Mouse (Mus musculus): ENCODE measurements at regions not wholly inside any gene's neighbourhood (a gene's known extent, or its start where the extent isn't known, plus 50 kb on each side); places are given as distances from the start of the nearest gene placed in this dataset.

DNA sequence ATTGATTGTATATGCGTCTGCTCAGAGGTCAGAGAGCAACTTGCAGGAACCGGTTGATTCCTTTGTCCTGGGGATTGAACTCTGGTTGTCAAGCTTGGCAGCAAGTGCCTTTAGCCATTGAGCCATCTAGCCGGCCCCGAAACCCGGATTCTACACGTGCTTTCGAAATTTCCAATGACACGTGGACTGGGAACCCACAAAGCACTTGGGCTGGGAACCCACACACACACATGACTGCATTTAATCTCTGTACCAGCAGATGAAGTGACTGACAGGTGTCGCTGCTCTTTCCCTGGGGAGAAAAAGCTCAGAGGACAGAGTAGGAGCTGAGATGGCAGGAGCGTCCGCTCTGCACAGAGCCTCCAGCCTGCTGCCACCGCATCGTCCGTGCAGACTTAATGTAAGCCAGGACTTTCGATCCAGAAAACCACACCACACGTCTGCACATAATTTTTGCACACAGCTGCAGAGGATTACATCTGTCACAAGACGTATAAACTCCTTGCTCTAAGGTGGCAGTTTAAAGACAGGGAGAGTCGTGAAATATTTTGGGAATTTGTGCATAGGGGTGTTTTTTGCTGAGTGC, 129.4 kb upstream of the Zfp217 start:
- no peaks in the 10 kb centered on the region for H3K9me3 ChIP-seq
- peak overlapping the region; percentile 57 for H3K27ac ChIP-seq
- H3K4me3 ChIP-seq, result no peak overlapping the region
- WGBS, result 36% methylated on average over 18 of the region's 18 CpGs
- no peak for ATAC-seq (ENCODE audit: insufficient number of reproducible peaks, insufficient read depth, low FRiP score, low TSS enrichment, low read depth)
- no peak overlapping the region for H3K9ac ChIP-seq
- no peaks in the 10 kb centered on the region for H3K27me3 ChIP-seq
- H3K4me1 ChIP-seq, result peaks cover 15% of the 10 kb centered on the region
- H3K4me2 ChIP-seq, result no peak overlapping the region; the same call in 1 of the 2 replicates
- H3K36me3 ChIP-seq, result no peaks in the 10 kb centered on the region

DNA sequence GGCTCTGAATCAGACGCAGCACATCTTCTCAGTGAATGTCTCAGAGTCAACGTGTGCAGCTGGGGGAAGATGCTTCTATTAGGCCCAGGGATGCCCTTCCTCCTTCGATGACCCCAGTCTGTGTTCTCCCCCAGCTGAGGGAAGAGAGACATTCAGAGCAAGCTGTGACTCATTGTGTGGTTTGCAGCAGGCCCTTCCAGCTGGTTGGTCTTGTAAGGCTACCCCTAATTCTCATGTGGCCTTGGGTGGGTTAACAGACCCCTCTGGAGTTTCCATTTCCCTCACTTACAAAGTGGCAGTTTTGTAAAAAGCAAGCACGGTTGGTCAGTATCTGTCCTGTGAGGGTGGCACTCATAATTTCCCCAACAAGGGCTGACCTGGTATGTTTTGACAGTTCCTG, 127.8 kb upstream of the Zfp217 start:
- Histone ChIP-seq H3K36me3 (no peaks in the 10 kb centered on the region), H3K4me3 (no peak overlapping the region), H3K9ac (no peak overlapping the region), H3K27ac (no peak overlapping the region), H3K27me3 (no peaks in the 10 kb centered on the region), H3K4me2 (no peak overlapping the region), H3K4me1 (peaks cover 15% of the 10 kb centered on the region), H3K9me3 (peaks cover 6% of the 10 kb centered on the region; the same call in 1 of the 2 replicates)
- WGBS, result 63% methylated on average over 4 of the region's 4 CpGs
- ATAC-seq (ENCODE audit: insufficient number of reproducible peaks, insufficient read depth, low FRiP score, low TSS enrichment, low read depth), result no peak

DNA sequence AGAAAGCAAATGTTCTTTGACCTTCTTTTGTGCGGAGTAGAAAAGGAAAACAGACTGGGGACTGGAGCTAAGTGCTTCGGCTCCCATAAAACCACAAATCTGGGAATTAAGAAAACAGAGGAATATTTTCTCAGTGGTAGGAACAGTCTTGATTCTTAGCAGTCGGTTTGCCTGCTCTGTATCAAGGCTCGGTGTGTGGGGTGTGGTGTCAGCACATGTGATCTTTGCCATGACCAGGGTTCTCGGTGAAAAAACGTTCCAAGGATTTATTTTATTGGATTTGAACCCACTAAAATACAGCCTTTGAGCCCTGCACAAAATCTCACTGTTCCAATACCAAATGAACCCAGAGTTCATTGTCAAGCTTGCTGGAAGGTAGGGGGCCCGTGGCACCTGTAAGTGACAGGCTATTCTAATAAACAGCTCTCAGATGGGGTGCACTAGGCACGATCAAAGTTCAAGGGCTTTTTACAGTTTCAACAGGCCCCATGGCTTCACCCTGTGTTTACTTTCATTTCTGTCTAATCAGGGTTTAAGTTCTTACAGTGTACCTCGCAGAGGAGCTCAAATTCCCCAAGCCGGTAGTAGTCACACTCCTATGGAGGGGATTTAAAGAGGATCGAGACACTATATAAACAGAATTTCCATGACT, 122.1 kb upstream of the Zfp217 start:
- 51% methylated on average over 11 of the region's 11 CpGs for WGBS

DNA sequence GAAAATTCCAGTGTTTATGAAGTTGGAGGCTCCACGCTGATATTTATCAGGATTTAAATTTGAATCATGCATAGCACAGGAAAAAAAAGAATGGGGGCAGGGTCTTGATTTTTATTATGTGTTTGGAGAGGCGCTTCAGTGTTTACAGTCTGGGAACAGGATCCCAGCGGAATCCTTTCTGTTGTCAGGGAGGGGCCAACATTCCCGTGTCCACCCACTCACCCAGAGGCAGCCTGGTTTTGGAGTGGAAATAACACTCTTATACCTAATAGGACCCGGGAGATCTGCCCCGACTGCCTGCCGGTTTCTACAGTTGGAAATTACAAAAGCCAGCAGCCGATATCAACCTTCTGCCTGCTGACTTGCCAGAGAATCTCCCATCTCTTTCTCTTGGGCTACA, 120.2 kb upstream of the Zfp217 start:
- Histone ChIP-seq H3K4me2 (peak overlapping the region; percentile 35), H3K9me3 (peaks cover 6% of the 10 kb centered on the region; the same call in 1 of the 2 replicates), H3K36me3 (no peaks in the 10 kb centered on the region), H3K27me3 (no peaks in the 10 kb centered on the region), H3K4me1 (peaks cover 37% of the 10 kb centered on the region), H3K27ac (peak overlapping the region; percentile 39), H3K9ac (0 out of 2 replicates have a peak overlapping the region, but pooled peaks have one; percentile 16), H3K4me3 (no peak overlapping the region)
- ATAC-seq (ENCODE audit: insufficient number of reproducible peaks, insufficient read depth, low FRiP score, low TSS enrichment, low read depth), result no peak
- WGBS, result 26% methylated on average over 8 of the region's 8 CpGs

More for the DNA sequence above, 122.1 kb upstream of the Zfp217 start:
- no peak for ATAC-seq (ENCODE audit: insufficient number of reproducible peaks, insufficient read depth, low FRiP score, low TSS enrichment, low read depth)
- Histone ChIP-seq H3K27me3 (no peaks in the 10 kb centered on the region), H3K9ac (no peak overlapping the region), H3K4me3 (no peak overlapping the region), H3K9me3 (peaks cover 6% of the 10 kb centered on the region; the same call in 1 of the 2 replicates), H3K36me3 (no peaks in the 10 kb centered on the region), H3K4me2 (no peak overlapping the region), H3K4me1 (peaks cover 37% of the 10 kb centered on the region), H3K27ac (0 out of 2 replicates have a peak overlapping the region, but pooled peaks have one; percentile 33)

DNA sequence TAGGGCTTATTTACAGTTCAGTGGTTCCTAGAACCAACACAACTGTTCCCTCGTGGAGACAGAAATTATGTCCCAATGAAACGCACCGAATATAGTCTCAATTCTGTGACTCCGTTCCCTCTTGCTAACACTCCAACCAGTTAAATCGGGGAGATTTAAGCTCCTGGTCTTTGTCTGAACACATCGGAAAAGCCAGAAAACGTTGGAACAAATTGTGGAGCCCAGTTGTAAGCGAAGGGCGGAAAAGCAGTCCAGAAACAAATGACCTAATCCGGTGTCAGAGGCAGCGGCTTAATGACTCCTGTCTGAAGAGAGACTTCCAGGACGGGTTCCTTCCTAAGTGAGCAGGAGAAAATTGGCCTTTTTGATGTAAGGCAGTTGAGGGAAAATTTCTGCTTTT, 119.2 kb upstream of the Zfp217 start:
- 8% methylated on average over 12 of the region's 12 CpGs for WGBS
- no peak for ATAC-seq (ENCODE audit: insufficient number of reproducible peaks, insufficient read depth, low FRiP score, low TSS enrichment, low read depth)
- Histone ChIP-seq H3K9ac (peak overlapping the region; percentile 41), H3K9me3 (peaks cover 6% of the 10 kb centered on the region; the same call in 1 of the 2 replicates), H3K27ac (peak overlapping the region; percentile 80), H3K4me2 (peak overlapping the region; percentile 55), H3K4me3 (peak overlapping the region; percentile 30), H3K36me3 (no peaks in the 10 kb centered on the region), H3K27me3 (no peaks in the 10 kb centered on the region), H3K4me1 (peaks cover 37% of the 10 kb centered on the region)

DNA sequence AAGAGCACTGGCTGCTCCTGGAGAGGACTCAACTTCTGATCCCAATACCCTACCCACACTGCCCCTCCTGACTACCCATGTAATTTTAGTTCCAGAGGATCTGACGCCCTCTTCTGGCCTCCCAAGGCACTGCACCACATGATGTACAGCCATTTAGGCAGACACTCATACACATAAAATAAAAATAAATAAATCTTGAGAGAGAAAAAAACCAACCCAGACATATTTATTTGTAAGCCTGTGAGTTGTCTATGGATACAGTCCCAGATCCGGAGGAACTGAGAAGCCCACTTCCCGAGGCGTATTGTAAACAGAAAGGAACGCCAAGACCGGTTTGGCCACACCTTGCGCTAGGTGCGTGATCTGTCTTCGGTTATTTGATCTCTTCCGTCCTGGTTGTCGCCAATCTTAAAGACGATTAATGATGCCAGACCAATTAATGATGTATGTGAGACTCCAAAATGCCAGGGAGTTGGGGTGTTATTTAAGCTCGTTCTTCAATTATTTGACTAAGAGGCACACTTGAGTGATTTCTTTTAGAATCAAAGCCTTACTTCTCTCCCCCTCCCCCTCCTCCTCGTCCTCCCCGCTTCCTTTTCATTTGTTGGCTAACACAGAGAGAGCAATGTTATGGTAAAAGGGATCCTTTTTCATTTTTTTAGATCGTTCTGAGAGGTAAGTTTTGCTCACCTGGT, 118.7 kb upstream of the Zfp217 start:
- ATAC-seq (ENCODE audit: insufficient number of reproducible peaks, insufficient read depth, low FRiP score, low TSS enrichment, low read depth), result no peak
- H3K4me3 ChIP-seq, result peak overlapping the region; percentile 30
- 14% methylated on average over 16 of the region's 16 CpGs for WGBS

DNA sequence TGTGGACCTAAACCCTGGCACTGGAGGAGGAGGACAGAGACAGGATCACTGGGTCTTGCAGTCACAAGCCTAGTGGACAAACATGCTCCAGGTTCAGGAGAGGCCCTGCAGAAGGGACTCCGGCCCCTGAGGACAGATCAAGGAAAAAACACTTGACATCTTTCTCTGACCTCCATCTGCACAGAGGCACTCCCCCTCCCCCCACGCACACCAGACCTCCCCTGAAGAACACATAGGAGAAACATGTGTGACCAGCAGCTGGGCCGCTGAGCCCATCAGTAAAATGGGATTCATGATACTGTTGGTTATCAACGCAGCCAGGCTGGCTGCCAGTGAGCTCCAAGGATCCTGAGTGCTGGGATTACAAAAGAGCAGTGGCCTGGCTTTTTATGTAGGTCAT, 115.7 kb upstream of the Zfp217 start:
- H3K27ac ChIP-seq, result no peak overlapping the region
- H3K9ac ChIP-seq, result no peak overlapping the region
- no peaks in the 10 kb centered on the region for H3K9me3 ChIP-seq
- no peak for ATAC-seq (ENCODE audit: insufficient number of reproducible peaks, insufficient read depth, low FRiP score, low TSS enrichment, low read depth)
- 29% methylated on average over 4 of the region's 4 CpGs for WGBS
- H3K36me3 ChIP-seq, result no peaks in the 10 kb centered on the region
- no peak overlapping the region for H3K4me3 ChIP-seq
- H3K4me2 ChIP-seq, result no peak overlapping the region
- H3K4me1 ChIP-seq, result peaks cover 26% of the 10 kb centered on the region
- no peaks in the 10 kb centered on the region for H3K27me3 ChIP-seq

More for the DNA sequence above, 118.7 kb upstream of the Zfp217 start:
- peaks cover 37% of the 10 kb centered on the region for H3K4me1 ChIP-seq
- no peaks in the 10 kb centered on the region for H3K27me3 ChIP-seq
- peak overlapping the region; percentile 80; the same call in 1 of the 2 replicates for H3K27ac ChIP-seq
- H3K36me3 ChIP-seq, result no peaks in the 10 kb centered on the region
- 0 out of 2 replicates have a peak, but pooled peaks cover 2% of the 10 kb centered on the region for H3K9me3 ChIP-seq
- peak overlapping the region; percentile 55 for H3K4me2 ChIP-seq
- peak overlapping the region; percentile 41 for H3K9ac ChIP-seq

DNA sequence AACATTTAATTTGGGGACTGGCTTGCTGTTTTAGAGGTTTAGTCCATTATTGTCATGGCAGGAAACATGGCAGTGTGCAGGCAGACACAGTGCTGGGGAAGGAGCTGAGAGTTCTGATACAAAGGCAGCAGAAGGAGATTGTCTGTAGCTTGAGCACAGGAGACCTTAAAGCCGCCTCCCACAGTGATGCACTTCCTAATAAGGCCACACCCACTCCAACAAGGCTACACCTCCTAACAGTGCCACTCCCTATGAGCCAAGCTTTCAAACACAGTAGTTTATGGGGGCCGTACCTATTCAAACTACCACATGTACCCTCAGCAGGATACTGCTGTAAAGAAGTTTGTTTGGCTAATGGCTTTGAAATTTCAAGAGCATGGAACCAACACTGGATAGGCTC, 113.3 kb upstream of the Zfp217 start:
- Histone ChIP-seq H3K9me3 (no peaks in the 10 kb centered on the region), H3K36me3 (no peaks in the 10 kb centered on the region), H3K27me3 (no peaks in the 10 kb centered on the region), H3K27ac (no peak overlapping the region), H3K4me1 (0 out of 2 replicates have a peak, but pooled peaks cover 3% of the 10 kb centered on the region), H3K4me3 (no peak overlapping the region), H3K4me2 (no peak overlapping the region), H3K9ac (no peak overlapping the region)
- WGBS, result 84% methylated on average over 2 of the region's 2 CpGs
- ATAC-seq (ENCODE audit: insufficient number of reproducible peaks, insufficient read depth, low FRiP score, low TSS enrichment, low read depth), result no peak

DNA sequence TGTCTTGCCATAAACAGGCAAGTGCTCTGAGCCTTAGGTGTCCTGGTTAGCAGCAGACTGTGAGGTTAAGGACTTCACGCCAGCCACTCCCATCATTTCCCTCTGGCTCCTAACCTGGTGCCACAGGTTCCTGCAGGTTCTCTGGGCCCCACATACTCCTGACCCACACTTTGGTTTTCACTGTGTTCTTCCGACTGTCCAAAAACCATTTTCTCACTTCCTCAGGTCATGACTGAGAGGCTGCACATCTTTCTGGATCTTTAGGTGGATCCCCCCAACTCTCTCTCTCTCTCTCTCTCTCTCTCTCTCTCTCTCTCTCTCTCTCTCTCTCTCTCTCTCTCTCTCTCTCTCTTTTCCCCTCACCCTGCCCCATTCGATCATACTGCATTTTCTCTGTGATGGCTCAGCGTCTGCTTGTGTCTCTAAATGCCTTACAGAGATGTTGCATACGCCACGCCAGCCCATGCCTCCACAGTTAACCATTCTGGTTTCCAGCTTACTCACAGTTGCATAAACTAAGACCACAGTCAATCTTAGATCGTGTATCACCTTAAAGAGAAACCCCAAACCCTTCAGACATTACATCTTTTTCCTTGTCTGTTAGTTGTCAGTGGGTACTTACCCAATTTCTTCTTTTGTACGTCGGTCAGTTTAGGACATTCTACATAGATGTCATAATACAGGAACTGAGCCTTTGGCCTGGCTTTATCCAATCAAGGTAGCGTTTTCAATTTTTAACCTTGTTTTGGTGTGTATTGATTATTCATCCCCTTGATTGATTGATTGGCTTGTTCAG, 112.0 kb upstream of the Zfp217 start:
- H3K27me3 ChIP-seq, result no peaks in the 10 kb centered on the region
- H3K36me3 ChIP-seq, result no peaks in the 10 kb centered on the region
- H3K4me3 ChIP-seq, result no peak overlapping the region
- H3K9ac ChIP-seq, result no peak overlapping the region
- H3K4me1 ChIP-seq, result 0 out of 2 replicates have a peak, but pooled peaks cover 3% of the 10 kb centered on the region
- WGBS, result 86% methylated on average over 10 of the region's 10 CpGs
- ATAC-seq (ENCODE audit: insufficient number of reproducible peaks, insufficient read depth, low FRiP score, low TSS enrichment, low read depth), result no peak
- no peak overlapping the region for H3K4me2 ChIP-seq
- no peaks in the 10 kb centered on the region for H3K9me3 ChIP-seq
- H3K27ac ChIP-seq, result no peak overlapping the region

DNA sequence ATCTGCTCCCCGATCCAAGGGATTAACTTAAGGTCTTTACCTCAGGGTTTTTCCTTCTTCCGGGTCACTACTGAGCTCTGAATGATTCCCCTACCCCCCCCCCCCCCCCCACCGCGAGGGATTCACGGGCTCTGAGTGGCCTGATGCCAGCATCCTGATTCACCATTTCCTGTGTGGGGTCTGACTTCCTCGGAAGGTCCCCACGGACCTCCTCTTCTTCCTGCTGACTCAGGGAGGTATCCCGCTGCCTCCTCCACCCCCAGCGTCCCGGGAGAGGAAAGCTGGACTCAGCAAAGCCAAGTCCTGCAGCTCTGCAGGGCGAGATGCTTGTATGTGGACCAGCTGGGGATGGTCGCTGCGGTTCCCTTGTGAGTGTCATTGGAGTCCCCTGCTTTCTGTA, 110.5 kb upstream of the Zfp217 start:
- WGBS, result 64% methylated on average over 13 of the region's 13 CpGs
- Histone ChIP-seq H3K9me3 (no peaks in the 10 kb centered on the region), H3K4me1 (0 out of 2 replicates have a peak, but pooled peaks cover 3% of the 10 kb centered on the region), H3K36me3 (no peaks in the 10 kb centered on the region), H3K27ac (no peak overlapping the region), H3K9ac (no peak overlapping the region), H3K4me2 (no peak overlapping the region), H3K4me3 (no peak overlapping the region), H3K27me3 (no peaks in the 10 kb centered on the region)
- ATAC-seq (ENCODE audit: insufficient number of reproducible peaks, insufficient read depth, low FRiP score, low TSS enrichment, low read depth), result no peak

DNA sequence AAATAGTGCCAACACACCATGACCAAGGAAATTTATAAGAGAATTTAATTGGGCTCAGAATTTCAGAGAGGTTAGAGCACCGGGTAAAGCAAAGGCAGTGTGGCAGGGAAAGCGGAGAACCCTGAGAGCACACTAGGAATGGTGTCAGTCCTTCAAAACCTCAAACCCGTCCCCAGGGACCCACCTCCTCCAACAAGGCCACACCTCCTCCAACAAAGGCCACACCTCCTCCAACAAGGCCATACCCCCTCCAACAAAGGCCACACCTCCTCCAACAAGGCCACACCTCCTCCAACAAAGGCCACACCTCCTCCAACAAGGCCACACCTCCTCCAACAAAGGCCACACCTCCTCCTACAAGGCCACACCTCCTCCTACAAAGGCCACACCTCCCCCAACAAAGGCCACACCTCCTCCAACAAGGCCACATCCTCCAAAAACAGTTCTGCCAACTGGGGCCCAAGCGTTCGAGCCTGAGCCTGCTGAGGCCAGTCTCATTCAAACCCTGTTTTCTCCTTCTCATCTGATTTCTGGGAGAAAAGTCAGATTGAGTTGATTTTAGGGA, 109.8 kb upstream of the Zfp217 start:
- Histone ChIP-seq H3K27ac (no peak overlapping the region), H3K4me2 (no peak overlapping the region), H3K27me3 (no peaks in the 10 kb centered on the region), H3K4me3 (no peak overlapping the region), H3K9ac (no peak overlapping the region), H3K4me1 (0 out of 2 replicates have a peak, but pooled peaks cover 3% of the 10 kb centered on the region), H3K9me3 (no peaks in the 10 kb centered on the region), H3K36me3 (no peaks in the 10 kb centered on the region)
- WGBS, result 88% methylated on average over 5 of the region's 5 CpGs
- no peak for ATAC-seq (ENCODE audit: insufficient number of reproducible peaks, insufficient read depth, low FRiP score, low TSS enrichment, low read depth)

Data from embryonic facial prominence, embryonic 13.5 days (tissue).